Mouse (Mus musculus): ENCODE results near the gene Traf3ip3.

GRCm38 (mm10) chr1:193200640-193201382 lies 692 bp downstream of the Traf3ip3 start:
- TF ChIP-seq USF1 (IDR thresholded peaks at IDR 0.05; ENCODE audit: low read depth) (no peak), MYOD1 (IDR thresholded peaks at IDR 0.05; ENCODE audit: control insufficient read depth in 1 of 3, insufficient read length in 2 of 3, low read depth in 2 of 3) (no peak), TCF12 (IDR thresholded peaks at IDR 0.05; ENCODE audit: insufficient read depth, poor library complexity, severe bottlenecking) (no peak), TCF3 (IDR thresholded peaks at IDR 0.05; ENCODE audit: insufficient read length, low read depth) (no peak), REST (IDR thresholded peaks at IDR 0.05; ENCODE audit: insufficient read depth, insufficient read length) (no peak), POLR2A (IDR thresholded peaks at IDR 0.05; ENCODE audit: insufficient read length, low read depth) (no peak), POLR2AphosphoS2 (IDR thresholded peaks at IDR 0.05; ENCODE audit: insufficient read length, low read depth) (no peak), MAX (IDR thresholded peaks at IDR 0.05; ENCODE audit: low read depth) (no peak), E2F4 (IDR thresholded peaks at IDR 0.05; ENCODE audit: insufficient read depth) (no peak), SRF (IDR thresholded peaks at IDR 0.05; ENCODE audit: control insufficient read depth, insufficient read length, low read depth) (no peak), MYOG (IDR thresholded peaks at IDR 0.05; ENCODE audit: control insufficient read depth in 1 of 3, insufficient read depth in 1 of 3, insufficient read length in 2 of 3, low read depth in 2 of 3) (no peak)

All from myocyte (in vitro differentiated cells).